Mouse (Mus musculus): ENCODE results near the gene Cnp.

DNA sequence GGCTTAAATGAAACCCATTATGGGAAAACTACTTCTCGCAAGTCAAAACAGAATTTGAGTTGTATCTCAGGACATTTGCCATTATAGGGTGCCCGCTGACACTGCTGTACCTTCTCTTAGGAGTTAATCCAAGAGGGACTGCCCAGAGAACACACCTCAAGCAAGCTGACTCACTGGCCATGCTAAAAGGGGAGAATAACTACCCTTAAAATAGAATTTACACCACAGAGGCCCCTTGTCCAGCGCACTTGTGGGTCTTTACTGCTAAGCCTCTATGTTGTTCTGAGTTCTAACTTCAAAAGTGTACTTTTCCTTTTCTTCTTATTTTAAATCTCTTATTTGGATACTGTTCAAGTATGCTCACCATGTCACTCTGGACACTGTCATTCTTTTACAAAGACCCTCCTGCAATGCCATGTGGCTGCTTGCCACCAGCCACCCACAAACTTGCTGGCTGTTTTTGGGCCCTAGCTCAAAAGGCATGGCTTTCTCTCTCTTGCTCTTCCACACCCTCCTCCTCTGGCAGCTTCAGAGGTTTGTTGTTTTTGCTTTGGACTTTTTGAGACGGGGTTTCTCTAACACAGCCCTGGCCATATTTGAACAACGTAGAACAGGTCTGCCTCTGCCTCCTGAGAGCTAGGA lies 34.8 kb downstream of the Cnp start:
- TF ChIP-seq POLR2A (IDR thresholded peaks at IDR 0.05; ENCODE audit: low read depth, low read length) (no peak), CTCF (conservative IDR thresholded peaks at IDR 0.05; ENCODE audit: insufficient read depth, insufficient read length, low read depth, low read length) (no peak)

All from kidney, adult 2 months (tissue).